Mouse (Mus musculus) C2C12 (cell line): ENCODE results near the gene Jup.

Experiments
- CEBPB ChIP-seq: IDR thresholded peaks from one replicate; pipeline ENCODE4 v1.6.1; 2011; ENCODE audit warnings: low read depth, mild to moderate bottlenecking, control low read depth, moderate library complexity
- CTCF ChIP-seq: IDR thresholded peaks from one replicate; pipeline ENCODE4 v1.5.1; 2011; ENCODE audit not compliant: control insufficient read depth, insufficient read depth, insufficient read length
- MAX ChIP-seq: IDR thresholded peaks from one replicate; pipeline ENCODE4 v1.6.1; 2011; ENCODE audit warnings: mild to moderate bottlenecking, control low read depth
- MYOG ChIP-seq: IDR thresholded peaks from one replicate; pipeline ENCODE4 v1.6.1; 2011; ENCODE audit not compliant: control insufficient read depth, insufficient read length; ENCODE audit errors: extremely low read depth
- USF1 ChIP-seq: IDR thresholded peaks from one replicate; pipeline ENCODE4 v1.6.1; 2011; ENCODE audit warnings: low read depth, mild to moderate bottlenecking, control low read depth, moderate library complexity

DNA sequence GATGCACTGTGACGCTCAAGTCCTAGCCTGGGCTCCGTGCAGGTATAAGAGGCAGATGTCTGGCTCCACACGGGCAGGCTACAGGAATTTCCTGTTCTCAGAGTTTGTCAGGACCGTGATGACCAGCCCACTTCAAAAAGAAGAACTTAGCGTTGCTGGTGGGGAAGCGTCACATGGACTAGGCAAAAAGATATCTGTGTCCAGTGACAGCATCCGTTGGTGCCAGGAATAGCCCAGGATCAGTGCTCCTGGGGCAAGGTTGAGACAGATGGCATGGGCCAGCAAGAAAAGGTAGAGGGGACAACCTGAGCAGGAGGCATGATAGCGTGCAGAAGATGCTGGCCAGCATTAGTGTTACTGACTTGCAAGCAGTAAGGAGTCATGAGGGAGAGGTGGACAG, 27.7 kb downstream of the Jup start:
- TF ChIP-seq CTCF: no peak
- TF ChIP-seq USF1: no peak
- TF ChIP-seq MAX: no peak
- TF ChIP-seq MYOG: no peak
- TF ChIP-seq CEBPB: no peak
